ENCODE assay signal across 8 mouse cellular contexts in genomic region chr2:127889432-127889831, GRCm38 (mm10). TPM values are rescaled to one million over a fixed set of nuclear protein-coding genes. Genes with fewer than 3 reads are reported as not detected.
DNase-seq lines count a peak whose midpoint lies in the region; ATAC-seq lines count a peak whose summit lies in the region.

No protein-coding gene starts in this region.

- H3K27ac ChIP-seq in forebrain, embryonic 16.5 days (ENCODE audit: low read length), result no peak overlapping the region
- H3K27ac ChIP-seq in hindbrain, embryonic 11.5 days (ENCODE audit: low read depth, low read length), result no peak overlapping the region

- WGBS in forebrain, embryonic 16.5 days, result 3% methylated on average over 6 of the region's 6 CpGs
- WGBS in hindbrain, embryonic 11.5 days, result 7% methylated on average over 6 of the region's 6 CpGs

- H3K4me3 ChIP-seq in forebrain, embryonic 16.5 days (replicated peaks; ENCODE audit: low read length), result no peak overlapping the region
- H3K4me3 ChIP-seq in hindbrain, embryonic 11.5 days (ENCODE audit: low read depth, low read length), result no peak overlapping the region

- H3K9ac ChIP-seq in forebrain, embryonic 16.5 days (replicated peaks; ENCODE audit: low read depth, low read length), result no peak overlapping the region
- no peak overlapping the region for H3K9ac ChIP-seq in hindbrain, embryonic 11.5 days (ENCODE audit: low read depth, low read length)

- H3K4me2 ChIP-seq in forebrain, embryonic 16.5 days (ENCODE audit: low read length), result no peak overlapping the region
- no peak overlapping the region for H3K4me2 ChIP-seq in hindbrain, embryonic 11.5 days (replicated peaks; ENCODE audit: low read depth, low read length)

- no peaks in the 10 kb centered on the region for H3K27me3 ChIP-seq in forebrain, embryonic 16.5 days (replicated peaks; ENCODE audit: control insufficient read depth, insufficient read depth, low read length)
- no peaks in the 10 kb centered on the region for H3K27me3 ChIP-seq in hindbrain, embryonic 11.5 days (ENCODE audit: control insufficient read depth, insufficient read depth, low read length)

- ATAC-seq in forebrain, embryonic 16.5 days, result peak; percentile 82
- ATAC-seq in hindbrain, embryonic 11.5 days (ENCODE audit: low FRiP score), result peak; percentile 63; the same call in 1 of the 2 replicates

- H3K4me1 ChIP-seq in forebrain, embryonic 16.5 days (replicated peaks; ENCODE audit: control insufficient read depth, insufficient read depth, low read length), result no peaks in the 10 kb centered on the region
- H3K4me1 ChIP-seq in hindbrain, embryonic 11.5 days (replicated peaks; ENCODE audit: control insufficient read depth, insufficient read depth, low read length), result no peaks in the 10 kb centered on the region

- DNase-seq in MN1 (ENCODE audit: low spot score), result peak; percentile 87
- peak; percentile 45 for DNase-seq in cerebellum, adult 11-12 months
- DNase-seq in hindbrain, embryonic 11.5 days (ENCODE audit: low spot score), result peak; percentile 96
- peak; percentile 87 for DNase-seq in layer of hippocampus, adult 9-10 months (ENCODE audit: low spot score)
- peak; percentile 94 for DNase-seq in lung, postnatal 14 days
- DNase-seq in retina, embryonic 14.5 days (ENCODE audit: low spot score), result peak; percentile 97
- peak; percentile 83 to 90 for DNase-seq in thymus, postnatal 36 days

- H3K9me3 ChIP-seq in forebrain, embryonic 16.5 days (ENCODE audit: control insufficient read depth, low read length), result no peaks in the 10 kb centered on the region
- H3K9me3 ChIP-seq in hindbrain, embryonic 11.5 days (ENCODE audit: control insufficient read depth, low read length), result no peaks in the 10 kb centered on the region

- H3K36me3 ChIP-seq in forebrain, embryonic 16.5 days (ENCODE audit: control insufficient read depth, insufficient read depth), result no peaks in the 10 kb centered on the region
- H3K36me3 ChIP-seq in hindbrain, embryonic 11.5 days (ENCODE audit: control insufficient read depth, insufficient read depth, low read length), result no peaks in the 10 kb centered on the region

RNA-seq across cellular contexts. Expression of gene Acoxl, which starts 50.8 kb away (rescaled TPM):
- polyA plus RNA-seq in forebrain, embryonic 16.5 days (2015; fragmentation: Nextera tagmentation; extraction: Ambion mirVana), result not detected in 2 replicates
- polyA plus RNA-seq in hindbrain, embryonic 11.5 days (2014; fragmentation: Nextera tagmentation; extraction: Ambion mirVana), result 0.14 TPM in 1 of 2 replicates, not detected in the other

RNA-seq across cellular contexts. Expression of gene Bub1, which starts 57.8 kb away (rescaled TPM):
- 21.9 and 24.6 TPM in 2 replicates for polyA plus RNA-seq in forebrain, embryonic 16.5 days (2015; fragmentation: Nextera tagmentation; extraction: Ambion mirVana)
- 33.5 and 34.8 TPM in 2 replicates for polyA plus RNA-seq in hindbrain, embryonic 11.5 days (2014; fragmentation: Nextera tagmentation; extraction: Ambion mirVana)

Comparison
In these comparisons a context has a peak if more than half of its experiments do, and no peak if none do; other contexts are left out.
1. DNase-seq: peak in every context shown above with its lines; median percentile 97 in retina, embryonic 14.5 days; 96 in hindbrain, embryonic 11.5 days; 94 in lung, postnatal 14 days; 87 in MN1; 87 in layer of hippocampus, adult 9-10 months; 86 in thymus, postnatal 36 days; 45 in cerebellum, adult 11-12 months.